Mouse (Mus musculus) B cell, adult 2 months (primary cell): ENCODE data around the gene Stat5a.

Experiments
- DNase-seq, 2 experiments: peaks; one replicate each; pipeline ENCODE4 v3.0.0; 2022

Gene Stat5a

DNA sequence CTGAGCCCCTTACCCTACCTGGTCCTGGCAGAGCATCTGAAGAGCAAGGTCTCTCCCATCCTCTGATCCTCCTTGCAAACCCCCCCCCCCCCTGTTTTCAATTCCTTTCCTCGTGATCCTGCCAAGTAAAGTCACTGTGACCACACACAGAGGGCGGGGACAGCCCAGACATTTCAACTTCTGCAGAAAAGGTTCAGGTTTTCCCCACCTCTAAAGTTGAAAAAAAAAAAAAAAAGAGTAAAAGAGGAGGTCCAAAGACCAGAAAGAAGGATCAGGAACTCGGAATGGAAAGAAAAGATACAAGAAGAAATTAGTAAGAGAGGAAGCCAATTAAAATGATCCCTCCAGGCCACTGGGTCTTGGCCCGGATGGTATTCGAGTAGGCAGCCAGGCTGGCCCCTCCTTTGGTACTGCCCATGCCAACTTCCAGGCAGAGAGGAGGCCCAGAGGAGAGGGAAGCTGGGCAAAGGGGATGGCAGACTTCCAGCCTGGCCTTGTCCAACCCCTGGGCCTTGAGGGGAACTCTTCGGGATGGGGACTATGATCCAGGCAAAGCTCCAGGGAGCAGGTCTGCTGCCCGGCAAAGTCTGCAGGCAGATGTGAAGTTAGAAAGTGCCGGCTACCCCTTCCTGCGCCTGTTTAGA lies at the start of gene Stat5a:
Gene Stat5a, plus strand, starts transcription at position 417 of the 644 bp plus-strand sequence.
- no peak for DNase-seq

DNA sequence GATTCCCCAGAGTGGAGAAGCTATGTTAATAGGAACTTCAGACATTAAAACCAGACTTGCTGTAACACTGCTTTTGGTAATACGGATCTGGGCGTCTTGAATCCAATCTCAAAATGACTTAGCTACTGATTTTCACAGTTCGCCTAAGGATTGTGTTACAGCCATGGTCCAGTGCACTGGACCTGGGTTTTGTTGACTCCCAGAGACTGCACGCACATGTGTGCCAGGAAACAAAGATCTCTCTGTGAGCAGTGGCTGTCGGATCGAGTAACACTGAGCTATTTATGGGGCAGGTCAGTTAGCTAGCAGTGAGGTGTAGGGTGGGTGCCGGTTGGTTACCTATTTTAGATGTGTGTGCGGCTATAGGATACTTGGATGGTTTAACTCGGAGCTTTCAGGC lies 48.6 kb upstream of the Stat5a start:
- no peak for DNase-seq

DNA sequence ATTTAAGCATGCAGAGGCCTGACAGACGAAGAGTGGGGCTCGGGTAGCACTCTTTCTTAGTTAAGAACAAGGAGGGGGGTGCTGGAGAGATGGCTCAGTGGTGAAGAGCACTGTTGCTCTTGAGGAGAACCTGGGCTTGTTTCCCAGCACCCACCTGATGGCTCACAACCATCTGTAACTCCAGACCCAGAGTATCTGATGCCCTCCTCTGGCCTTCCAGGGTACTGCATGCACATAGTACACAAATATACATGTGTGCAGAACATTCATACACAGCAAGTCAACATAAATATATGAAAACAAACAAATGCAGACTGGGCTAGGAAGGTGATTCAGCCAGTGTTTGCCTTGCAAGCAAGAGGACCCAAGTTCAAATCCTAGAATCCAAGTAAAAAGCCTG lies 48.0 kb upstream of the Stat5a start:
- peak; percentile 47 to 56 for DNase-seq

DNA sequence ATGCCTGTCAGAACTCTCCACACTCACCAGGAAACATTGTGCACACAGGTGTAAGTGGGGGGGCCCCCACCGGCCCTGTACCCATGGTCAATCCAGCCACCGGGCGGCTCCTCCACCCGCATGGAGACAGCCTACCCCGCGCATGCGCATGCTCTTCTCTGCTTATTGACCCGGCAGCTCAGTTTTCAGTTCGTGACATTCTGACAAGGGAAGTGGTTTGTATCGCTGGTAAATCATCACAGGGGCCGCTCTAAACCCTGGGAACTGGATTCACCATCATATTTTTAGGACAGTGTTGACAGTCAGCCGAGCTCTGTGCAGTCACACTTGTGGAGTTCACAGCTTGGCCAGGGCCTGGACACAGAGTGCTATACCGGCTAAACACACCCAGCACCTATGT lies 44.7 kb upstream of the Stat5a start:
- peak; percentile 88 for DNase-seq

DNA sequence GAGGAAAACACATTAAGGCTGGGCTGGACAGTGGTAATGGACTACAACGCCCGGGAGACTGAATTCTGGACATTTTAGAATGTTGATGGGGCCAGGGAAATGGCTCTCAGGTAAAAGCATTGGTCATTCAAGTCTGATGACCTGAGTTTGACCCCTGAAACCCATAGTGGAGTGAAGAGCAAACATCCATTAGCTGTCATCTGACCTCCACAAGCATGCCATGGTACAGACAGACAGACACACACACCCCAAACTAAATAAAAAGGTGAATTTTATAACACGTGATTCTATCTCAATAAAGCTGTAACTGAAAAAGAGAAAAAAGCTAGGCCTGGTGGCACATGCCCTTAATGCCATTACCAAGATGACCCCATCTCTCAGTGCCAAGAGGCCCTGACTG lies 42.8 kb upstream of the Stat5a start:
- no peak for DNase-seq

DNA sequence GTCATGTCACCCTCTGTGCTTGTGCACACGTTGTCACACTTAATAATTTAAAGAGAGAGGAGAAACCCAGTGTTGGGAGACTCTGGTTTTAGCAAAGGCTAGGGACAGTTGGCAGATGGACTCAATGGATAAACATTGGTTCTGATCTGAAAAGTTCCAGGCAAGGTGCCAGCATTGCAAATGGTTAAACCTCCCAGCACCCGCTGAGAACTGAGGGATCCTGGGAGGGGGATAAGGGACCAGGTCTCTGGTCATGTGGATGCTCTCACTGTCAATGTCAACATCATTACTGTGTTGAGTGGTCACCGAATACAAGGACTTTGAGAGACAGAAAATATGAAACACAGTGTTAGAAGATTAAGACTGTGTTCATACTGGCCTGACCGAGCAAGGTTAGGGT lies 42.4 kb upstream of the Stat5a start:
- DNase-seq, result no peak

DNA sequence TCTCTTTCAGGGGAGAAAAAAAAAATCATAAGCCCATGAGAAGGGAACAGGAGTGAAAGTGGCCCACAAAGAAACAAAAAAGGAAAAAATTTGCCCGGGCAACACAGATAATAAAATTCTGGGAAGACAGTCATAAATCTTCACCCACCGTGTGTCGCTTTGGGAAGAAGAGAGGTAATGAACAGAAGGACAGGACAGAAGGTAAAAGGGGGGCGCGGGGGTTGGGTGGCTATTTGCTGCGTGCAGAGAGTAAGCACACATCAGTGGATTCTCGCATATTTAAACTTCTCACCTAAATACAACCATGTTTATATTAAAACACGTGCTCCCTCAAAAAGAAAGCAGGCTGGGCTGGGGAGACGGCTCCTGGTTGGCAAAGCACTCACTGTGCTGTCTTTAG lies 41.8 kb upstream of the Stat5a start:
- DNase-seq, result no peak

DNA sequence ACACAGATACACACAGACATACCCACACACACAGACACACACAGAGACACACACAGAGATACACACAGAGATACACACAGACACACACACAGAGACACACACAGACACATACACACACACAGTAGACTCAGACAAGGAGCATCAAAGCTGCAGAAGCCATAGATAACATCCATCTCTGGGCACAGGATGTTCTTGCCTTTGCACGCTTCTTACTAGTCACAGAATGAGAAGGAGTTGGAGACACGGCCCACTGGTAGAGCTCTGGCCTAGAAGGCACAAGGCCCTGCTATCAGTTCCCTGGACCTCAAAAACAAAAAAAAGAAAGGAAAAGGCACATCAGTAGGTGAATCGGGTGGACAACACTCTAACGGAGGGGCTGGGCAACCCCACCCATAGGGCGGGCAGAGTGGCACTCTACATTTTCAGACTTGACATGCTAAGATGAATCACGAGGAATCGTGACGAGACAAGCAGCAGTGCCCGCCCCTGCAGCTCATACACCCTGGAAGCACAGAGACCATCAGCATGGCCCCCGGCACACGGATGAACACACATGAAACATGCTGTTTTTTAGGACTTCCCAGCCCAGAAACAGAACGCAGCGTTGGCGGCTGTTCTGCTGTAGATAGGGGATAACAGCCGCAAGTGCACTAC lies 40.7 kb upstream of the Stat5a start:
- DNase-seq, result no peak

DNA sequence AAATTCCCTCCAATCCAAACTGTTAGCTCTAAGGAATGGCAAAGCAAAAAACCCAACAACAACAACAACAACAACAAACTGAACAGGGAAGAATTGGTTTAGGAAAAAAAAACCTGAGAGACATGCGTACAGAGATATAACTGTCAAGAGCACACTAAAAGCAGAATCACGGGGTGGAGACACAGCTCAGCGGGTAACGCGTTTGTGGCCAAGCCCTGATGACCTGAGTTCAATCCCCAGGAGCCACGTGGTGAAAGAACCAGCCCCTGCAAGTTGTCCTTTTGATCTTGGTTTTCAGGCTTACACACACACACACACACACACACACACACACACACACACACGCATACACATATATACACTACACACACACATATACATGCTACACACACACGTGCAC lies 40.1 kb upstream of the Stat5a start:
- peak; percentile 40 to 44 for DNase-seq

DNA sequence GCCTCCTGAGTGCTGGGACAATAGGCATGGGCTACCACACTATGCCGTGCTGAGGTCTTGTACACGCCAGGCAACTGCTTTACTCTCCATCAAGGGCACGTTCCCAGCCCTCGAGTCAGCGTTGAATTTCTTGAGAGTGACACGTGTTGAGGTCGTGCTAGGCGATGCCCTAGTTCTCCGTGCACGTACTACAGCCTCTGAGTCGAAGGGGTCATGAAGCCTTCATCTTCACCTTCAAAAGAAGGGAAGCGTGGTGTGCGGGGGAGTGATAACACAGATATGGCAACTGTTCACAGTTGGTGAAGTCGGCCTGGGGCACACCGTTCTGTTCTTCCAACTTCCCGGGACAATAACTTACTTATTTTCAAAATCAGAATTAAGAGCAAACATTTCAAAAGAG lies 39.5 kb upstream of the Stat5a start:
- DNase-seq, result no peak

DNA sequence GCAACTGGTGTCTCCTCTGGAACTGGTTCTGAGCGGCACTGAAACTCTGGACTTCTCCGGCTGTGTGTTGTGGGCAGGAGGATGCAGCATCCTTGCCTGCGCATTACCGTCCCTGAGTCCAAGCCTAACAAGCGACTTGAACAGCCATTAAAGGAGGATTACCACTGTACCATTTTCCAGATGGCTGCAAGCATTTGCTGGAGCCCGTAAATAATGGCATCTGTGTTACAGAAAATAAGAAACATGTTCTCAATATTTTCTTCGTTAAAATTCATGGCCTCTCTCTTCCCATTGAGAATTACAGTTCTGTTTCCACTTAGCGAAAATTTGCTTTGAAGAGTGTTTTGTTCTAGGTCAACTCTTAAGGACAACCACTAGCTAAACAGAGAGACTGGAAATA lies 39.1 kb upstream of the Stat5a start:
- DNase-seq, result no peak

DNA sequence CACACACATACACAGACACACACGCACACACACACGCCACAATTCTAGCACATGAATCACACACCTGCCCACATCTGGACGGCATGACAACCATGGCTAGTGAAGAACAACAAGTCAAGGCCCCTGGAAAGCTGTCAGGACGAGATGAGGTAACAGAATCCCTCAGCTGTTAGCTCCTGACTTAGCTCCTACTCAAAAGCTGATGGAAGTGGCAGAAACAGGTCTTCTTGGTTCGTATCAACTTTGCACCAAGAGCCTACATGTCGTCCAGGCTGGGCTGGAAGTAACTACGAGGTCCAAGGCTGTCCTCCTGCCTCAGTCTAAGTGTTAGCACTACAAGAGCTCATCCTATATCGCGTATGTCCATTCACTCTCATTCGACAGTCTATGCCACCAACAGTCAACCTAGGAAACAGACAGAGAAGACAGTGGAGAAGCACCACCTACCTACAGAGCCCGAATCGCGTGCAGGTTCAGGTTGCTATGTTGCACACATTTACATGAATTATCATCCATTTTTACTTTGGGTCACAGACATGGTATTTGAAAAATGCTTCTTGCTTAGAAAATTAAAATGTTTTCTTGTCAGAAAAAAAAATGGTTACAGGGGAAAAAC lies 37.4 kb upstream of the Stat5a start:
- DNase-seq, result peak in 1 of 2 experiments; percentile 27

DNA sequence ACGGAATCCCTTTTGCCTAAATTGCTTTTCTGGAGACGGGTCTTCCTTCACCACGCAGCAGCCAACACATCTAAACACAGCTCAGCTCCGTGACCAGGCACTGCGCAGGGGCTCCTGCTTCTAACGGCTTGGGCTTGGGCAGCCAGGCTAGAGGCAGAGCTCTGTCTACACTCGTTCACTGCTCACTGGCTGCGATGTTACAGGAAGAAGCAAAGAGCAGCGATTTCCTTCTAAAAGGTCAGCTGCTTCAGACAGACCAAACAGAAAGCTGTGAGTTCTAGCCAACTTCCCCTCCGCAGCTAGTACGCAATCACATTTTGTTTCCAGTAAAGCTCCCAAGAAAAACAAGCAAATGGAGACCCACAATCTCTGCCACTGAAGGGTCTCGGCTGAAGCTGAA lies 36.8 kb upstream of the Stat5a start:
- peak; percentile 71 for DNase-seq

DNA sequence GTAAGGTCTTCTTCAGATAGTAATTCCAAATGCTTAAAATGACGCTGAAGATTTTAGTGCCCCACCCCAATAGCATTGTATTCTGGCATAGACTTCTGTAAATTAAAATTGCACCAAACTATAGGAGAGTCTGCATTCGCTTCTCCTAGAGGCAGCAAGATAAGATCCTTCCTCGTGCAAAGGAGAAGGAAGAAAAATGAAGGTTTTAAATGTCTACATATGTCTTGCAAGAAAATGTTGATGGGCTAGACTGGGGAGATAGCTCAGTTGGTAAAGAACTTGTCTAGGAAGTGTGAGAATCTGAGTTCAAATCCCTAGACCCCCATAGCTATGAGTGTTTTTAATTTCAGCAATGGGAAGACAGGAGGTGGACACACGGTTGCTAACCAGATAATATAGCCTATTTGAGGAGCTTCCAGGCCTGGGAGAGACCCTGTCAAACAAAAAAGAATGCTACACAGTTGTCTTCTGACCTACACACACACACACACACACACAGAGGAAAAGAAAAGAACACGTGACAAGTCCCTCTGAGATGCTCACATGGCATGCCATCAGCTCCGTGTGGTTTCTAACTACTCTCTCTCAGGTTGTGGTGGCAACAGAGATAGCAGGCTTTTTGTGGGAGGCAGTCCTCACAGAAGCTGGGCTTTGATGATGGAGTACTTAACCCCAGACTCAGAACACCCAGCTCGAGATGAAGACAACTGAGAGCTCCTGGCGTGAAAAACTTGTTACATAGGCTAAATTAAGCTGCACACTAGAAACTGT lies 35.4 kb upstream of the Stat5a start:
- peak in 1 of 2 experiments; percentile 35 for DNase-seq

DNA sequence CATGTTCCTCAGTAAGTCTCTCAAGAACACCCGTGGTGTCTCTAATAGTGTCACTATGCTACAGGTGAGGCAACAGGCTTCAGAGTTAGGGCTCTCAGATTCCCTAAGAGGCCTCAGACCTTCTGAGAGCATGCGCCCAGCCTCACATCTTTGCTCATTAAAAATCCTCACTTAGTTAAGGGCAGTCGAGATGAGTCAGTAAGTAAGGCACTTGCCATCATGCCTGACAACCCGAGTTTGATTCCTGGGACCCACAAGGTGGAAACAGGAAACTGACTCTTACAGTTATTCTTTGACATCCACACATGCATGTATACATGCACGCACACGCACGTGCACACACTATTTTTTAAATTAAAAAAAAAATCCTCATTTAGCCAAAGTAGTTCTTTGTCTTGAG lies 34.7 kb upstream of the Stat5a start:
- no peak for DNase-seq

DNA sequence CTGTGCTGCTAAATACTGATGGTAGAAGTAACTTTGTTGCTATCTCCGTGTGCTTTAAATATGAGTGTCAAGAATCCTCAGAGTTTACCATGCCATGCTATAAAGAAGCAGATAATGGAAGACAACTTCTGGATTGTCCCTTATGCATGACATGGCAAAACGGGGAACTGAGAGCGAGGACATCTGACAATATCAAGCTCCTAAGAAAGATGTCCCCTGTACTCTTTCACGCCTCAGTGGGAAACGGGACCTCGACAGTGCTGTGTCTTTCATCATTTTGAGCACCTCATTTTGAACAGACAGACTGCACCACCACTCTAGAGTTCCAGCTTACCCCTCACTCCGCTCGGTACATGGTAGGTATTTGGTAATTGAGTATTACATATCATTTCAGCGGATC lies 33.7 kb upstream of the Stat5a start:
- peak; percentile 25 to 33 for DNase-seq

DNA sequence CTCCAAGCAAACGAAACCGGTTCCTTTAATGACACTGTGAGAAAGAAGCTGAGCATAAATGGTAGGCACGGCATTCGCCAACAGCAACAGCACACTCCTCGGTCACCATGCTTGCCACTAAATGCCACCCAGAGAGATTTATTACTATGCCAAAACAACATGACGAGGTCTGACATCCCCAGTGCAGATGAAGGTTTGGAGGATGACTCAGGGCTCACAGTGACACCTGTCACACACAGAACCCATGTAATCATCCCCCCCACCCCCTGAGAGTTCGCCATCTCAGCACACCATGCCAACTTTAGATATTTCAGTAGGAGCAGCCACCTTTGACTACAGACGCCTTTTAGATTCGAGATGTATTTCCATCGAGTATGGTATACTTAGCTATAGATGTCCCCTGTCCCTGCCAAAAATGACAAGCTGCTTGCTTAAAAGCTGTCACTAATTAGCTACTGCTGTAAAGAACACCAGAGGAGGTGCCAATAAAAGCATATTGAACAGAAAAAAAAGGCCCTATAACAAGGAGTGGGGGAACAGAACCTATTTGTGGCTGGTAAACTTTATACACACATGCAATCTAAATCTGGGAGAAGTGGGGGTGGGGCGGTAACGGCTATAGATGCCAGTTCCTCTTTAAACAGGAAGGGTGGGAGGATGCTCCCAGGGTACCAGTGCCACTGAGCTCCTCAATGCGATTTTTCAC lies 32.8 kb upstream of the Stat5a start:
- peak; percentile 73 to 77 for DNase-seq

DNA sequence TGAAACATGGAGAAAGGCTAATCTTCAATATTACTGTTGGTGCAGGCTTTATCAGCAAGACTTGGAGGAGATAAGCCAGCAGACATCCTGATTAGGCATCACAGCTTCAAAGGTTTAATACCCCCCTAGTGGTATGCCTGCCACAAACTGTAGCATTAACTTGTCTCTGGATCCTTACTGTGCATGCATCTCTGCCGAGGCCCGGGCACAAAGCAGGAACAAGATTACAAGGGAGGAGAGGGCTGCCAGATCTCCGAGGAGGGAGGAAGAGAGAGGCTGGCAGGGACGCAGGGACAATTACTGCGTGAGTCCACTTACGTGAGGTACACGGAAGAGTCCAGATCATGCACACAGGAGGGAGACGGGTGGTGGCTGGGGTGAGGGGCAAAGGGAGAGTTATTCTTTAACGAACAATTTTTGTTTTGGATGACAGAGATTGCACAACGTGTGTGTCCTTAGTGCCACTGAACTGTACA lies 30.4 kb upstream of the Stat5a start:
- DNase-seq, result no peak

DNA sequence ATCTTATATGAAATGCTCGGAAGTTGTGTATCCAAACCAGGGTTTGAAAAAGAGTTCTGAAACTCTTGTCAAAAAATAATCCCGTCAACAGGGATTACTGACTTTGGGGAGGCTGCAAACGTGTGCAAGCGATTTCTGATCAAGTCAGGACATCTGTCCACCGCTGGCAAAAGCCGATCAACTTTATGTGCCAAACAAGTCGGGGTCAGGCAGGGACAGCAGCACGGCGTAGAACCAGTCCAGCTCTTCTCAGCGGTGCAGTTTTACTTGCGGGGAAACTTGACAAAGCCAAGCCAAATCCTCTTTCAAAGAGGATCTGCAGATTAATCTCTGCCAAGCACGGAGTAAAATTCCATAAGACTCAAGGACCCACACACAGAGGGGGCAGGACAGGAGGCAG lies 29.5 kb upstream of the Stat5a start:
- DNase-seq, result no peak

DNA sequence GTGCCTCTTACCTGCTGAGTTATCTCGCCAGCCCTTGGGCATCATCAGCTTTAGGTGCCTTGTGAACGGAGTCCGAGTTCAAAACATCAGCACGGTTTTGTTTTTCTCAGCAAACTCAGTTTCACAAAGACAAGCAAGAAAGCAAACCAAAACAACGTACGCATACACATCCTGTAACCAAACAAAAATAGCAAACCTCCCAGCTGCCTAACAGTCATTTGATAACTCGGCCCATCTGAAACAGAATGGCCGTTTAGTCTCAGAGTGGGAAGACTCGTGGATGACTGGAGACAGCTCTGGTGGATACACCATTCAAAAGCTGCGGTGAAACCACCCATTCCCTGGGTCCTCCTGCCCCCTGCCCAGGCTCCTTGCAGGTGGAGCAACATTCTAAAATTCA lies 27.8 kb upstream of the Stat5a start:
- no peak for DNase-seq

DNA sequence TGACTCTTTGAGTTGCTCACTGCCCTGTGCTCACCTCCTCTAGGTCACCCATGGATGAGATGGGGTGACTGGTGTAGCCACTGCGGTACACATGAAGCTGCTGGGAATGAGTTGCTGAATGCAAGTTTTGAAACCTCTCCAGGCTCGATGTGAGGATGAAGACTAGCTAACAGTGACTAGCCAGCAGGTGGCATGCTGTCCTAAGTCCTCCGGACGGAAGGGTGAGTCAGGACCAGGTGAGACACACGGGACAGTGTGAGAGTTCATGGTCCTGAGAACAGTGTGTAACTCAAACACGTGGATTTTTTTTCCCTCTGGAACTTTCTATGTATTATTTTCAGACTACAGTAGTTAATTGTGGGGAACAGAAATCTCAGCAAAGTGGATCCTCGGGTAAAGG lies 25.7 kb upstream of the Stat5a start:
- DNase-seq, result no peak

DNA sequence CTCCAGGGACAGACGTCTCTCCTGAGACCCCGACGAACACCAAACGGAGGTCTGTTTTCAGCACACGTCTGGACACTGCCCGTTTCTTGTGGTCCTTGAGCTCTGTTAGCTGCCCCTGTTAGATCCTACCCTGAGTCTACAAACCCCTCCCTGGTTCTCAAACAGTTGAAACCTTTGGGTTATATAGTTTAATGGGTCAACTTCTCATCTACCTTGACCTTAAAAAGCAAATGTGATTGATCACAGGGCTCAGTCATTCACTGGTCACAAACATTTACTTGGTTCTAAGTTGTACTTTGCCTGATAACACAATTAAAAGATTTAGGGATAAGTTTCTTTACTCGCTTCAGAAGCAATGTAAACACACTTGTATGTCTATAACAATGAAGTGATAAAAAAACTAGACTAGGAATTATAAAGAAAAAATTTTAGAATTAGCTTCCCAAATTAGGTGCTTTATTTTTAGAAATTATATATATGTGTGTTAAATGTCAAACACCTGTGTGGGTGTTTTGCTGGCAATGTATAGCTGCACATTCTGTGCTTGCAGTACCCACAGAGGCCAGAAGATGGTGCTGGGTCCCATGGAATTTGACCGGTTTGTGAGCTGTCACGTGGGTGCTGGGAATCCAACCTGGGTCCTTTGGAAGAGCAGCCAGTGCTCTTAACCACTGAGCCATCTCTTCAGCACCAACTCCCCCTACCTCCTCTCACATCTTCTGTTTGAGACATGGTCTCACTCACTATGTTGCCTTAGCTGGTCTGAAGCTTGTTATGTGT lies 22.0 kb upstream of the Stat5a start:
- DNase-seq, result peak; percentile 62 to 65
